In the genomic region with DNA sequence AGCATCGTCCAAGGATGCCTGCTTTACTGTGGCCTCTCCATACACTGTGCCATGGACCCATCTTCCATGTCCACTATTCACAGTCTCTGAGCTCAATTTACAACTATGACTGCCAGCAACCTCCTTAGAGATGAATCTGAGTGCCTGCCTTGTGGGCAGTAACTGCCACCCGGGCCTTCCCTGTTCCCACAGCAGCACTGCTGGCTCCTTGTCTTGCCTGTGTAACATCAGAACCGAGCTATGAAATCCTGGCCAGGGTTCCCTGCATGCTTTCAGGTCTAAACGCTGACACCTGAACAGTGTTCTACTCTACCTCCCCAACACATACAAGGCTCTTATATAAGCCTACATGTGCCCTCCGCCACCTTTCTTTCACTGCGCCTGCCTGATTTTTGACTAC, we compare ENCODE assay signal across 17 mouse cellular contexts.
"Had no signal": no experiment of that assay in that cellular context is flagged by ENCODE, and none has a peak within 500 bp of the region (broad histone marks: within the 10 kb centered on the region; RNA-seq: fewer than 3 reads in every experiment).

No protein-coding gene starts in this region.

- H3K9me3 ChIP-seq: limb, embryonic 12.5 days; limb, embryonic 15.5 days; liver, embryonic 13.5 days; midbrain, embryonic 15.5 days; neural tube, embryonic 13.5 days had no signal

- H3K27me3 ChIP-seq: limb, embryonic 12.5 days; limb, embryonic 15.5 days; liver, embryonic 13.5 days; midbrain, embryonic 15.5 days; neural tube, embryonic 13.5 days had no signal

- H3K27ac ChIP-seq: limb, embryonic 15.5 days; liver, embryonic 13.5 days; midbrain, embryonic 15.5 days; neural tube, embryonic 13.5 days had no signal

- DNase-seq: kidney, adult 18-20 months; kidney, adult 9 months; kidney, postnatal 14 days; kidney, postnatal 4 days; left cerebral cortex, postnatal 4 days; liver, embryonic 13.5 days; lung, adult 2 months; lung, postnatal 14 days; retina, postnatal 1 day; right cerebral cortex, postnatal 25 days; thymus, postnatal 25 days had no signal

- ATAC-seq: midbrain, embryonic 15.5 days had no signal

- H3K9ac ChIP-seq: limb, embryonic 12.5 days; limb, embryonic 15.5 days; liver, embryonic 13.5 days; midbrain, embryonic 15.5 days; neural tube, embryonic 13.5 days had no signal

- H3K4me3 ChIP-seq: limb, embryonic 12.5 days; limb, embryonic 15.5 days; liver, embryonic 13.5 days; midbrain, embryonic 15.5 days; myocyte; neural tube, embryonic 13.5 days had no signal

- H3K4me2 ChIP-seq: limb, embryonic 12.5 days; limb, embryonic 15.5 days; liver, embryonic 13.5 days; midbrain, embryonic 11.5 days; midbrain, embryonic 15.5 days; neural tube, embryonic 13.5 days had no signal

- H3K36me3 ChIP-seq: limb, embryonic 12.5 days; limb, embryonic 15.5 days; liver, embryonic 13.5 days; midbrain, embryonic 15.5 days; neural tube, embryonic 13.5 days had no signal
